Mouse (Mus musculus): ENCODE measurements around the gene Meis1. TPM values are rescaled to one million over a fixed set of nuclear protein-coding genes. Genes with fewer than 3 reads are reported as not detected.

Gene Meis1
- polyA plus RNA-seq, 1 experiment from 2014 or later, result 84.7 TPM

DNA sequence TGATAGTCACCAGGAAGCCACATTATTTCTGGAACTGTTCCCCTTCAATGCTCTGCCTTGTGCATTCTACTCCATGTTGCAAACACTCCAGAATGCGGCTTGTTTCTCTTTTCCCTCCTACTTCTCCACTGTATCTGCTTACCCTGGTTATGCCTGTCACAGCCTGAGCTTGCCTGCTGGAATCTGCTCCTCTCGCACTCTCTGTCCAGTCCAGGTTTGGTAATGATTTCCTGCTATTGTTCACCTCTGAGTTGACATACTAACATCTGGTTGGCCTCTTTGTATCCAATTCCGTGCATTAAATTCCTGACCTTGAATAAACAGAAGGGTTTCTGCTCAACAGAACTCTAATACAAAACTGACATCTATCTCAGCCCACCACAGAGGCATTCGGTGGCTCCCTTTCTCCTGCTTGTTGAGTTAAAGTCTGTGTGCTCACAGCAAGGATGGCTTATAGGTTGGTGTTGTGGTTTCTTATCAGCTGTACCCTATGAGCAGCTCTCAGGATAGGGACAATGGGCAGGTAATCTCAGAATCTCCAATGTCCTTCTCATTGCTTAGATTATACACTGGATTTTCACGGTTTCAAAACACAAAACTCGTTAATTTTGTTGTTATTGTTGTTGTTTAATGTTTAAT, 152.5 kb downstream of the Meis1 start:
- H3K27ac ChIP-seq (ENCODE audit: low read length), result peak overlapping the region; percentile 1
- H3K4me3 ChIP-seq (ENCODE audit: low read length), result no peak overlapping the region
- 0 out of 2 replicates have a peak, but pooled peaks cover 2% of the 10 kb centered on the region for H3K27me3 ChIP-seq (replicated peaks; ENCODE audit: control insufficient read depth, insufficient read depth, low read length)
- no peak for ATAC-seq
- WGBS, result 44% methylated on average over 6 of the region's 6 CpGs
- 0 out of 2 replicates have a peak, but pooled peaks cover 5% of the 10 kb centered on the region for H3K4me1 ChIP-seq (ENCODE audit: control insufficient read depth, insufficient read depth, low read length)
- no peaks in the 10 kb centered on the region for H3K9me3 ChIP-seq (ENCODE audit: control insufficient read depth, low read length)
- H3K36me3 ChIP-seq (ENCODE audit: control insufficient read depth, insufficient read depth, low read length), result no peaks in the 10 kb centered on the region
- H3K4me2 ChIP-seq (ENCODE audit: low read depth, low read length), result no peak overlapping the region
- no peak overlapping the region for H3K9ac ChIP-seq (ENCODE audit: low read depth, low read length)

DNA sequence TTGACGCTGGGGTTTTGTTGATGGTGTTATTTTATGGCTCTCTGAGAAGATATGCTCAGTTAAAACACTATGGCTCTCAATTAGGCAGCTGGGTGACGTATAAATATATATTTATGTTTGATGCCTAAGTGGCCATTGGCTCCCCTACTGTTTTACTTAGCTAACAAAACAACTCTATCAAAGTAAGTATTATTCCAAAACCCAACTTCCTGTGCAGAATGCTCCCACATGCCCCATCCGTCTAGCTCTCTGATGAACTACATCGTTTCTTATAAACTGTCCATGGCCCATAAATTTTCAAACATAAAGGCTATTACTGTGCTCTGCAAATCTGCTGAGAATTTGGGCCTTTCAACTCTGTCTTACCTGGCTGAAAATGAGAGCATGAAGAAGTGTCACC, 168.0 kb downstream of the Meis1 start:
- Histone ChIP-seq H3K4me2 (ENCODE audit: low read depth, low read length) (no peak overlapping the region), H3K9me3 (ENCODE audit: control insufficient read depth, low read length) (no peaks in the 10 kb centered on the region), H3K4me3 (ENCODE audit: low read length) (no peak overlapping the region), H3K27ac (ENCODE audit: low read length) (no peak overlapping the region), H3K36me3 (ENCODE audit: control insufficient read depth, insufficient read depth, low read length) (no peaks in the 10 kb centered on the region), H3K4me1 (ENCODE audit: control insufficient read depth, insufficient read depth, low read length) (no peaks in the 10 kb centered on the region), H3K9ac (ENCODE audit: low read depth, low read length) (no peak overlapping the region), H3K27me3 (replicated peaks; ENCODE audit: control insufficient read depth, insufficient read depth, low read length) (no peaks in the 10 kb centered on the region)
- ATAC-seq, result no peak
- 61% methylated on average over 4 of the region's 4 CpGs for WGBS

GRCm38 (mm10) chr11:18847650-18848049, 171.1 kb downstream of the Meis1 start:
- H3K4me3 ChIP-seq (ENCODE audit: low read length), result no peak overlapping the region
- WGBS, result 88% methylated on average over 3 of the region's 3 CpGs

GRCm38 (mm10) chr11:18846472-18846871, 172.3 kb downstream of the Meis1 start:
- no peaks in the 10 kb centered on the region for H3K4me1 ChIP-seq (ENCODE audit: control insufficient read depth, insufficient read depth, low read length)
- H3K9ac ChIP-seq (ENCODE audit: low read depth, low read length), result no peak overlapping the region
- no peaks in the 10 kb centered on the region for H3K9me3 ChIP-seq (ENCODE audit: control insufficient read depth, low read length)
- H3K27ac ChIP-seq (ENCODE audit: low read length), result no peak overlapping the region
- no peak overlapping the region for H3K4me3 ChIP-seq (ENCODE audit: low read length)
- no peak overlapping the region for H3K4me2 ChIP-seq (ENCODE audit: low read depth, low read length)
- no peak for ATAC-seq
- H3K36me3 ChIP-seq (ENCODE audit: control insufficient read depth, insufficient read depth, low read length), result no peaks in the 10 kb centered on the region
- WGBS, result 86% methylated on average over 4 of the region's 4 CpGs
- H3K27me3 ChIP-seq (replicated peaks; ENCODE audit: control insufficient read depth, insufficient read depth, low read length), result no peaks in the 10 kb centered on the region

More at GRCm38 (mm10) chr11:18847650-18848049, 171.1 kb downstream of the Meis1 start:
- no peak overlapping the region for H3K9ac ChIP-seq (ENCODE audit: low read depth, low read length)
- H3K36me3 ChIP-seq (ENCODE audit: control insufficient read depth, insufficient read depth, low read length), result no peaks in the 10 kb centered on the region
- no peaks in the 10 kb centered on the region for H3K9me3 ChIP-seq (ENCODE audit: control insufficient read depth, low read length)
- H3K27me3 ChIP-seq (replicated peaks; ENCODE audit: control insufficient read depth, insufficient read depth, low read length), result no peaks in the 10 kb centered on the region
- ATAC-seq, result no peak
- no peak overlapping the region for H3K27ac ChIP-seq (ENCODE audit: low read length)
- H3K4me2 ChIP-seq (ENCODE audit: low read depth, low read length), result no peak overlapping the region
- H3K4me1 ChIP-seq (ENCODE audit: control insufficient read depth, insufficient read depth, low read length), result no peaks in the 10 kb centered on the region

GRCm38 (mm10) chr11:18845900-18846299, 172.9 kb downstream of the Meis1 start:
- no peak for ATAC-seq
- no peak overlapping the region for H3K4me2 ChIP-seq (ENCODE audit: low read depth, low read length)
- no peaks in the 10 kb centered on the region for H3K27me3 ChIP-seq (replicated peaks; ENCODE audit: control insufficient read depth, insufficient read depth, low read length)
- no peaks in the 10 kb centered on the region for H3K36me3 ChIP-seq (ENCODE audit: control insufficient read depth, insufficient read depth, low read length)
- 0 out of 2 replicates have a peak, but pooled peaks cover 3% of the 10 kb centered on the region for H3K4me1 ChIP-seq (ENCODE audit: control insufficient read depth, insufficient read depth, low read length)
- WGBS, result 75% methylated on average over 3 of the region's 3 CpGs
- H3K9ac ChIP-seq (ENCODE audit: low read depth, low read length), result no peak overlapping the region
- no peak overlapping the region for H3K4me3 ChIP-seq (ENCODE audit: low read length)
- H3K27ac ChIP-seq (ENCODE audit: low read length), result peak overlapping the region; percentile 45; the same call in 1 of the 2 replicates
- H3K9me3 ChIP-seq (ENCODE audit: control insufficient read depth, low read length), result no peaks in the 10 kb centered on the region

GRCm38 (mm10) chr11:18845466-18845865, 173.3 kb downstream of the Meis1 start:
- 75% methylated on average over 6 of the region's 6 CpGs for WGBS
- Histone ChIP-seq H3K9ac (ENCODE audit: low read depth, low read length) (no peak overlapping the region), H3K4me2 (ENCODE audit: low read depth, low read length) (no peak overlapping the region), H3K4me1 (ENCODE audit: control insufficient read depth, insufficient read depth, low read length) (0 out of 2 replicates have a peak, but pooled peaks cover 3% of the 10 kb centered on the region), H3K27me3 (replicated peaks; ENCODE audit: control insufficient read depth, insufficient read depth, low read length) (no peaks in the 10 kb centered on the region), H3K27ac (ENCODE audit: low read length) (peak overlapping the region; percentile 45; the same call in 1 of the 2 replicates), H3K4me3 (ENCODE audit: low read length) (no peak overlapping the region), H3K9me3 (ENCODE audit: control insufficient read depth, low read length) (no peaks in the 10 kb centered on the region), H3K36me3 (ENCODE audit: control insufficient read depth, insufficient read depth, low read length) (no peaks in the 10 kb centered on the region)
- peak; percentile 52; the same call in 1 of the 2 replicates for ATAC-seq

DNA sequence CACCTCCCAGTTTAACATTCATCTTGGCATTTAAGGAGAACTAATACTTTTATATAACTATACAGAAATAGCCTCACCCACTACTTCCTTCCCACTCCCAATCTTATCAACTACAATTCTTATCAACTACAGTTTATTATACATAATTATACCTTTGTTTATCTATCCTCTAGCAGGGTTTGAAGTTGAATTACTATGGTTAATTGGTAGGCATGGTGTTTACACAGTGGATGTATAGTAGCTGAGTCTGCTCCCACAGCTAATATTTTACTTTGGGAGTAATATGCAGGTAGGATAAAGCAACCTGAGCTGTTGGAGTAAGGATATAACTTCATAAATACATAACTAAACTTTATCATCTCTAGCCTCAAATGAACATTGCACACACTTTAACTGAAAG, 188.7 kb downstream of the Meis1 start:
- Histone ChIP-seq H3K9me3 (ENCODE audit: control insufficient read depth, low read length) (no peaks in the 10 kb centered on the region), H3K9ac (ENCODE audit: low read depth, low read length) (no peak overlapping the region)
- peak; percentile 84 for ATAC-seq

More for the DNA sequence above, 188.7 kb downstream of the Meis1 start:
- no peaks in the 10 kb centered on the region for H3K4me1 ChIP-seq (ENCODE audit: control insufficient read depth, insufficient read depth, low read length)
- H3K27ac ChIP-seq (ENCODE audit: low read length), result no peak overlapping the region
- 0 out of 2 replicates have a peak, but pooled peaks cover 3% of the 10 kb centered on the region for H3K27me3 ChIP-seq (replicated peaks; ENCODE audit: control insufficient read depth, insufficient read depth, low read length)
- H3K4me2 ChIP-seq (ENCODE audit: low read depth, low read length), result no peak overlapping the region
- H3K4me3 ChIP-seq (ENCODE audit: low read length), result no peak overlapping the region
- no peaks in the 10 kb centered on the region for H3K36me3 ChIP-seq (ENCODE audit: control insufficient read depth, insufficient read depth, low read length)

Measured in intestine, embryonic 16.5 days (tissue).